Mouse (Mus musculus) lung, postnatal 14 days (tissue): ENCODE measurements around the gene Avpi1.

Experiments
- DNase-seq: peaks from one replicate; pipeline ENCODE4 v3.0.0; 2021

The Avpi1 gene

DNA sequence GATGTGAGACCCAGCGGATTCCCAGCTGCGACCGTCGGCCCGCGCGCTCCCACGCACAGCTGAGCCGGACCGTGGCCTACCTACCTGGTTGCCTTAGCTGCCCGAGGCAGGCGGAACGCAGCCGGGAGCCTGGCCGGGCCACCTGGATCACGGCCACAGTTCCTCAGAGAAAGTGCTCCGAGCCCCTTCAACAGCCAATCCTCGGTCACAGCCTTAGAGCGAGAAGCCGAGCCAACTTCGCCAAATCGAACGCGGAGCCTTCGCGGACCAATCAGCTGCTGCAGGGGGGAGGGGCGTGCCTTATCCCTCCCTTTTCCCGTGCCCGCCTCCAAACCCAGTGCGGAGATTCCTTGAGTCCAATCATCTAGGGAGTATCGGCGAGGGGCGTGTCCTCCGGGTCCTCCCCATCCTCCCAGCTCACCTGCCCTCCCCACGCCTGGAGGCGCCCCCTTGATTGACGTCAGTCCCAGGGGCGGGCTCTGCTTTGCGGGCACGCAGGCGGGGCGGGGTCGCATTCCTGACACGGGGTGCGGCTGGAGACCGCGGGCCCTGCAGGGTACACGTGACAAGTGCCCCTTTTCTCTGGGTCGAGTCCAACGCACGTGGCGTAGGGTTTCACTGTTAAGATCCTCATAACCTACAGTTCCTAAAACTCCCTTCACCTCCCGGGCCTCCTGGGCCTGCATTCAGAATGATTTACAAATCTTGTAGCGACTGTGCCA lies at the start of gene Avpi1:
TSS of gene Avpi1 (minus strand) at position 273 of the 722 bp plus-strand sequence.
- peak; percentile 98 for DNase-seq

DNA sequence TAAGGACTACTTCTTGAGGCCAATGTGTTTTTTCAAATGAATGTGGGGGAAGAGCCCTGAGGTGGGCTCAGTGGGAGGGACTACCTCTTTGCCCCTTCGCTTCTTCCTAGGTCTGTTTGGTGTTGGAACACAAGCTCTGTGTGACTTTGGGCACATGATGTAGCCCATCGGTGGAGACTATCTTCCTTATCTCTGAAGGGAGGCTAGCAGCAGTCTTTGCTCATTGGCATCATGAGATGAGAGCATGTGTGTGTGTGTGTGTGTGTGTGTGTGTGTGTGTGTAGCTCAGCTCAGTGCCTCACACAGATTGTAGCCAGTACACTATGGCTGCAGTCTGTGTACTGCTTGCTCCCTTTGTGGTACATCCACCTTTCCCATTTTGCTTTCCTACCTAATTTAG lies 48.6 kb upstream of the Avpi1 start:
- no peak for DNase-seq

DNA sequence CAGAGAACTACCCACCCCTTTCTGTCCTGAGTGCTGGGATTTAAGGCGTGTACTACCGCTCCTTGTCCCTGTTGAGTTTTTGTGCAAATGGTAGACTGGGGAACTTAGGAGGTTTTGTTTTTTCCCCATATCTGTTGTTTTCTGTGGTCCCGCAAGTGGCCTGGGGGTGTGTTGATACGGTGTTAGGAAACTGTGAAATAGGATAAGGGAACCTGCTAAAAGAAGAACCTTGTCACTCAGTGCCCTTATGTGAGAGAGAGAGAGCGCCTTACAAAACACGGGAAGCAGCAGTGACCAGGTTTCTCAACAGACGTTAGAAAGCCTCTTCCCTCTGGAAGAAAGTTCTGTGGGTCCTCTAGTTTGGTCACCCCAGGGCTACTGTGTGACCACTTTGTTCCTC lies 48.0 kb upstream of the Avpi1 start:
- DNase-seq = no peak

DNA sequence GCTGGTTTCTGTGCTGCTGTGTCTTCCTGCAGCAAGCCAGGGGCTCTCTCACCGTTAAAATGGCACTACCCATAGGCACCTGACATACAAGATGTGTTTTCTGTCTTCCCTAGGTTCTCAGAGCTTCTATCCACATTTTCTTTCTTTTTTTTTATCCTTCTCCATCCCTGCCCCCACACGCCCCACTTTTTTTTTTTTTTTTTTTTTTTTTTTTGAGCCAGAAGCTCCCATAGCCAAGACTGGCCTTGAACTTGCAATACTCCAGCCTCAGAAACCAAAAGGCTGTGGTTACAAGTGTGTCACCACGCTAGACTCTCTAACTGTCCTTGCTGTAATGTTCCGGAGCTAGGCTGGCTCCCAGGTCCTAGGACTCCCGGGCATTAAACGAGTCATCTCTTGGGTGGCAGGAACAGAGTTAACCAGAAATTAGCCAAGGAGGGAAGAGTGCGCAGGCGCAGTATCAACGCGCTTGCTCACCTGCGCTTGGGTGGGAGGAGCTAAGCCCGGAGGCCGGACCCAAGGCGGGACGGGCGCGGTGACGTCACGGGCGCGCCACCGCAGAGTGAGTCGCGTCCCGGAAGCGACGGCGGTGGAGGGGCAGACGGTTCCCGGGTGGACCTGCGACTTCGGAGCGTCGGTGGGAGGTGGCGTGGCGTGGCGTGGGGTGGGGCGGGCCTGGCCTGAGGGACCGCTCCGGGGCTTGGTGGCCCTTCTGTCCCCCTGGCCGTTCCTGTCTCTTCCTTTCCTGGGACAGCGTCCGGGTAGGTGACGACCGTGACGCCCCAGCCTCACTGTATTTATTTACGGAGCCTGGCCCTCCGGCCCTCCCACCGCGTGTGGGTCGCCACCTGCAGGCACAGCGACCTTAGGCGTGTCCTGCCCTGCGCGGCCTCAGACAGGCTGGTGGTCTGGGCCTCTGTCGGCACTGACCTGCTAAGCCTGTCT lies 41.4 kb upstream of the Avpi1 start:
- peak; percentile 93 for DNase-seq

DNA sequence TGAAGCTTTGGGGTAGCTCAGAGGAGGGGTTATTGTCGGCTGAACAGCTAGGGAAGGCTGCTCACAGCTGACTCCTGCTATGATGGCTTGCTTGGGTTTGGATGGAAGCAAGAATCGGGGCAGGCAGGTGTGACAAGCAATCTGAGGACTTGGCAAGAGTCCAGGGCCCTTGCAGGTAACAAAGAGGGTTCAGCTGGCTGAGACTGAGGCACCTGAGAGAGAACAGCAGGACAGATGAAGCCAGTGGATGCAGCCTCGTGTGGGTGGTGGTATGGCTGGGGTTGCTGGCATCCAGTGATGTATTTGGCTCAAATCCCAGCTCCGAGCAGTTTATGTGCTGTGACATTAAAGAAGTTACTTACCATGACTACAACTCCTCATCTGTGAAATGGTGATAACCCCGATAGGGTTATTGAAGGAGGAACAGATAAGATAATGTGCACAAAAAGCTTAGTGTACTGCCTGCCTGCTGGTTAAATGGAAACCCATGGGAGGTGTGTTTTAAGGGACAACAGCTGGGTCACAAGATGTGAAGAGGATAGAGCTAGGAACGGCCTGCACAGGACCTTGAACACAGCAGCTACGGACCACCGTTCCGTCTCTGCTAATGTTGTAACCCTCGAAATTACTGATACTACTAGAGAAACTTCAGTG lies 40.6 kb upstream of the Avpi1 start:
- no peak for DNase-seq

DNA sequence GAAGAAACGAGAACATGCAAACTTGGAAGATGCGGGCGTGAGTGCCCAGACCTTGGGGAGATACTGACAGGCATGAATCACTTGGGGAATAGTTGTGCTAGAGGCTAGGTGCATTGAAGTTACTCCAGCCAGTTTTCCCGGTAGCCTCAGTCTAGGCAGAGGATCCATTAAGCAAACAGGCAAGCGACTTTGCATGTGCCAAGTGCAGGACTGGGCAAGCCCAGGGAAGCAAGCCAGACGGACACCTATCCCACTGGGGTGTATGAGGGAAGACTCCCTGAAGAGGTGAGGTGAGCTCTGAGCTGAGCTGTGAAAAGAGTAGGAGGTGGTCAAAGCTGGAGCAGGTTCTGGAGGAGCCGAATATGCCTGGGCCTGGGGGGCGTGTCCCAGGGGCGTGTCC lies 38.6 kb upstream of the Avpi1 start:
- DNase-seq = no peak

DNA sequence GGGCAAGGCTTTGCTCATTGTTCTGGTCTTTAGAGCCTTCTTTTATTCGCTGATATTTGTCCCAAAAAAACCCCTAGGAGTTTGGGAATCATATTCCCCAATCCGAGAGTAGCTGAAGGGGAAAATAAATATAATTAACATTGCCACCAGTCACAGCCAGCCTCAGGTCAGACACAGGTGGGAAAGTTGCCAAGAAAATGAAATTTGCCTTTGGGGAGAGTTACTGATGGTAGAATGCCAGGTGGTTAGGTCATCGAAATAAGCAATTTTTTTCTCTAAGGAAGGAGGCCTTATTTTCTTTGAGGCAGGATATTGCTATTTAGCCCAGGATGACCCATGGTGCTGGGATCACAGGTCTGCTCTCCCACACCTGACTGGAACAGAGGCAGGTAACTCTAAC lies 37.9 kb upstream of the Avpi1 start:
- no peak for DNase-seq

DNA sequence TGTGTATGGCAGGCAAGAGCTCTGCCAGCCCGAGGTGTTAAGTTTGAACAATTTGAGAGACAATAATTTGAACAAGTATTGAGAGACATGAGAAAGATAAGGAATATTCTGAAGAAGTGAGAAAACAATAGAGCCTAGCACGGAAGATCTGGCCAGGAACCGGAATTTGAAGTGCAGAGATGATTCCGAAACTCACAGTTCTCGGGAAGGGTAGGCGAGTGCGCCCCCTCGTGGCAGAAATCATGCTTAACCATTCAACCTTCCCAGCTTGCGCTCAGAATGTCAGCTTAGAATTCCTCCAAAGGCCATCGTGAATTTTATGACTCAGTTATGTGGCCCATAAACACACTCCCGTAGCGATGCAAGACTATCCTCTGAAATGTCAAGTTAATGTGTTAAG lies 37.3 kb upstream of the Avpi1 start:
- peak; percentile 96 for DNase-seq

DNA sequence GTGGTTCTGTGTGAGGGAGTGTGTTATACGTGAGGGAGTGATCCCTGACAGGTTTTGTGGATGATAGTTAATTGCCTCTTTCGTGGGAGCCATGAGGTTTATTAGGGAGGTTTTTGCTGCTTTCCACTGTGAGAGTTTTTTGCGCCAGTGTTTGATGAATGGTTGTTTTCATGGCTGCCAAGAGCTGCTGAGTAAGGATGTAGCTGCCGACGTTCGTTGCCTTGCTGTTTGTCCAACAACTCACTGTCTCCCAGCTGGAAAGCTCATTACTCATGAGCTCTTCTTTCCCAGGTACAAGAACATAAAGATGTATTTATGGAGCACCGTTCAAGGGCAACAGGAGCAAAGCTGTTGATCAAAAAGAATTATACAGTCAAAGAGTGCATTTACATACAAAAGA lies 35.3 kb upstream of the Avpi1 start:
- no peak for DNase-seq

DNA sequence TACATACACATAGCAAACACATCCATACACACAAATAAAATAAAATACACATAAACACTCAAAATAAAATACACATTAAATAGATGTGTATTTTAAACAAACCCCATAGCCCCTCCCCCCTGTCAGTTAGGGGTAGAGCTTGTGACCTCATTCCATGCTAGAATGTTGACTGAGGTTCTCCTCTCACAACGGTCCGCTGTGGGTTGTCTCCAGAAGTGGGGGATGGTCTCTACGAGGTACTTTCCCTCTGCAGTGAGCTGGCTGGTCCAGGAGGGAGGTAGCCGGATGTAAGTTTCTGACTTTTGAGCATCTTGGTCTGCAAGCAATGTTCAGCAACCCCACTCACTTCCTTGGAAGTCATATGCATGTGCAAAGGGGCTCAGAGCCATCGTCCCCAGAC lies 34.9 kb upstream of the Avpi1 start, which contains the start of gene Zfyve27:
TSS of gene Zfyve27 (plus strand) at position 188 of the 400 bp plus-strand sequence.
- DNase-seq = no peak

DNA sequence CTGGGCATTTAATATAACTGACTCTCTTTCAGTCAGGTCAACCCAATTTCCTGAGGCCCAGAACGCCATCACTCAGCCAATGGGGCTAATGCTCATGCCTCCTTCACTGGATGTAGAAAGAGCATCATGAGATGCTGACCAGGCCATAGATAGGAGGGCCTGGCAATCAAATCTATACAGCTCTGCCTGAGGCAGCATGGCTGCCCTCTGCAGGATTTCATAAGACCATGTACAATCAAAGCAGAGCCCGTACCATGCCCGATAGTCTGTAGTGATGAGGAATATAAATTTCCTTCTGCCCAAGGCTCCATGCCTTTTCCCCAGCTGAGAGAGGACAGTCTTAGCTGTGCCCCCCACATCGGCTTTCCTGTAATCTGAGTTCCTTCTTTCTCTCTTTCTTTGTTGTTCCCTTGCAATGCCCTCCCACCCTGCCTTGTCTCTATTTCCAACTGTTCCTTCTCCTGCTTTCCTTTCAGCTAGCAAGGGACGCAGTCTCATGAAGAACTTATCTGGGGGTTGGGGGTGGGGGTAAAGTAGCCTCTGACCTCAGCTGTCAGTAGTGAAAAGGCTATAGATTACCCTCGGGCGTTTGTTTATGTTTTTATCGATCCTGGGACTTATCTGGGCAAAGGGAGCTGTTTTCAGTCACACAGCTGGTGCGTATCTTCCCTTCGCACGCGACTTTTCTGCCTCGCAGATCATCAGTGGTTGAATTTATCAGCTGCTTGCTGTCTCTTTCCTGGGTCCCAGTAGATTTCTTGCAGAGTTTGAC lies 29.6 kb upstream of the Avpi1 start:
- no peak for DNase-seq

DNA sequence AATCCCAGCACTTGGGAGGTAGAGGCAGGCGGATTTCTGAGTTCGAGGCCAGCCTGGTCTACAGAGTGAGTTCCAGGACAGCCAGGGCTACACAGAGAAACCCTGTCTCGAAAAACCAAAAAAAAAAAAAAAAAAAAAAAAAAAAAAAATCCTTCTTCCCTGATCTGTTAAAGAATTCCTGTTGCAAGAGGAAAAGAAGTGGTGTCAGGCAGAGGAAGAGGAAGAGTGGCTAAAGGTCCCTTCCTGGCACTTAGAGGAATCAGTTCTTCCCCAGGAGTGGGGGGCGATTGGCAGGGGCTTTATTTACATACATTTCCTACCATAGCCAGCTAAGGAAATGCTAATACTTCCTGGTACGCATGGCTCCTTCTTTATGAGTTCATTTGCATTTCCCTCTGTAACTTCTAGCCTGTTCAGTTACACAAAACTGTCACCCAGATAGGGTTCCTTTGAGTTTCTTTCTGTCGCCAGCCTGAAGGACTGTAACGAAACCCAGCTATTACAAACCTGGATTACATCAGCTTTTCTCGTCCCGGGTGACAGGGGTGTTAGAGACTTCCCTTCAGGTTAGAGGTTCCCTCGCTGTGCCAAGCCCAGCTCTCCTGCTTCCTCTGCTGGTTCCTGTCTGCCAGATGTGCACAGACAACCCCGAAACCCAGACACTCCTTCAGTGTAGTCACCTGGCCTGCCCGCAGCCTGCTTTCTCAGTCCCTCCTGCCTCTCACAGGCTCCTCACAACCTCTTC lies 28.8 kb upstream of the Avpi1 start:
- DNase-seq = no peak

DNA sequence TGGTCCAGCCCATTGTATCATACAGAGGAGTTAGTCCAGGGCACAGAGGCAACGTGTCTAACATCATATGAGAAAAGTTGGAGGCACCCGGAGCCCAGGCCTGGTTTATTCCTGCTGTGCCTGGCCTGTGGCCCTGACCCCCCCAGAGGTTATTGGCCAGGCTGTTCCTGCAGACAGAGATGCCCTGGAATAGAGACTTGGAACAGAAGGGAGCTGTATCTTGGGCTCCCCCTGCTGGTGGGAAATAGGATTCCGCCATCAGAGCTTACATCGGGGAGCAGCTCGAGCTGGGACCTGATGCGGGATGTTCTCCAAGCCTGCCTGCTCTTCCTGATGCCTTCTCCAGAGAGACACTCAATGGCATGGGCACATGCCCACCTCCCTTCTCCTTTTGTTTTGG lies 23.1 kb upstream of the Avpi1 start:
- peak; percentile 91 for DNase-seq

DNA sequence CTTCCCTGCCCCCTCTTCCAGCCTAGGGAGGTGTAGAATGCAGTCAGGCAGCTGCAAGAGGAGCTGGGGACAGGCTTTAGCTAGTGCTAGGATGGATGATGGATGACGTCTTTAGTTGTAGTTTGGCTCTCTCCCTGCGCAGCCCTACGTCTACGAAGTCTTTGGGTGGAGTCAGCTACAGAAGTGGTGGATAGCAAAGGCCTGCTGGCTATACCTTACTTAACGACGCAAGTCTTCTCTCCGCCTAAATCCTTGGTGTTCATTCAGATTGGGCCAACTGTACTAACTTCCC lies 19.7 kb upstream of the Avpi1 start:
- DNase-seq = no peak

DNA sequence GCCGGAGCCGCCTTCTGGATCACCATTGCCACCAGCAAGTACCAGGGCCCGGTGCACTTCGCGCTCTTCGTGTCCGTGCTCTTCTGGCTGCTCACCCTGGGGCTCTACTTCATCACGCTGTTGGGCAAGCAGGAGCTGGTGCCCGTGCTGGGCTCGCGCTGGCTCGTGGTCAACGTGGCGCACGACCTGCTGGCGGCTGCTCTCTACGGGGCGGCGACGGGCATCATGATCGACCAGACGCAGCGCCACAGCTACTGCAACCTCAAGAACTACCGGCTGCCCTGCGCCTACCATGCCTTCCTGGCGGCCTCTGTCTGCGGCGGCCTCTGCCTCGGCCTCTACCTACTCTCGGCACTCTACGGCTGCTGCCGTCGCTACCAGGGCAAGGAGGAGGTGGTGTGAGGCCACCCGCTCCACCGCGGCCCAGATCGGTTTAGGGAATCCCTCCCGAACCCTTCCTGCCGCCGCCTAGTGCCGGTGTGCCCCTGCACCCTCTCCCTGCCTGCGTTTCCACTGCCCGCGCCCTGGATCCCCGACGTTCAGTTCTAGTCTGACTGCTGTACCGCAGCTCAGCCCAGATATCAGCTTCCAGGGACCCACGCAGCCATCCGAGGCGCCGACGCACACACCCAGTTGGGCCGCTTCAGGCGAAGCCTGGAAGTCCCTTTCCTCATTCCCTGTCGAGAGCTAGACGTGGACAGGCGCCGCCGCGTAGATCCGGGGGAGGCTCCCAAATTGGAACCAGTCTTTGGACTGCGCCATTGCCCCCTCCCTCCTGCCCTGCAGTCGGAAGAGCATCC lies 19.1 kb upstream of the Avpi1 start:
- DNase-seq = peak; percentile 72

DNA sequence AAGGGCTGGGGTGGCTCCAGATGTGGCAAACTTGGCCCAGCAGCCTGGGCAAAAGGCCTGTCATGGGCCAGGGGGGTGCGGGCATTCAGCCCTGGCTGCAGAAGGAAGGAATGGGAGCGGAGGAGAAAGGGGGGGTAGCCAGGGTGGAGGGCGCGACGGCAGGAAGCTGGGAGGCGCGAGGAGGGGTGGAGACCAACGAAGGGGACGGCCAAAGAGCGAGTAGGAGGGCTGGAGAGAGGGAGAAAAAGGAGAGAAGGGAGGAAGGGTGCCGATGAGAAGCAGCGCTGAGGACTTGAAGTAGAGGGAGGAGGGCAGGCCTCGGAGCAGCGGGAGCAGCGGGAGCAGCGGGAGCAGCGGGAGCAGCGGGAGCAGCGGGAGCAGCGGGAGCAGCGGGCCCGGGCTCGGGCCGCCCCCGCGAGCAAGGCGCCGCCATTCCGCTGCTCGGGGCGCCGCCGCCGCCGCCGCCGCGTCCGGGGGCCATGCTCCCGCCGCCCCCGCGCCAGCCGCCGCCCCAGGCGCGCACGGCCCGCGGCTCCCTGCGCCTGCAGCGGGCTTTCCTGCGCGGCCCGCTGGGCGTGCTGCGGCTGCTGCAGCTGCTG lies 18.4 kb upstream of the Avpi1 start, which contains the start of gene Marveld1:
TSS of gene Marveld1 (plus strand) at position 231 of the 599 bp plus-strand sequence.
- DNase-seq = peak; percentile 87

DNA sequence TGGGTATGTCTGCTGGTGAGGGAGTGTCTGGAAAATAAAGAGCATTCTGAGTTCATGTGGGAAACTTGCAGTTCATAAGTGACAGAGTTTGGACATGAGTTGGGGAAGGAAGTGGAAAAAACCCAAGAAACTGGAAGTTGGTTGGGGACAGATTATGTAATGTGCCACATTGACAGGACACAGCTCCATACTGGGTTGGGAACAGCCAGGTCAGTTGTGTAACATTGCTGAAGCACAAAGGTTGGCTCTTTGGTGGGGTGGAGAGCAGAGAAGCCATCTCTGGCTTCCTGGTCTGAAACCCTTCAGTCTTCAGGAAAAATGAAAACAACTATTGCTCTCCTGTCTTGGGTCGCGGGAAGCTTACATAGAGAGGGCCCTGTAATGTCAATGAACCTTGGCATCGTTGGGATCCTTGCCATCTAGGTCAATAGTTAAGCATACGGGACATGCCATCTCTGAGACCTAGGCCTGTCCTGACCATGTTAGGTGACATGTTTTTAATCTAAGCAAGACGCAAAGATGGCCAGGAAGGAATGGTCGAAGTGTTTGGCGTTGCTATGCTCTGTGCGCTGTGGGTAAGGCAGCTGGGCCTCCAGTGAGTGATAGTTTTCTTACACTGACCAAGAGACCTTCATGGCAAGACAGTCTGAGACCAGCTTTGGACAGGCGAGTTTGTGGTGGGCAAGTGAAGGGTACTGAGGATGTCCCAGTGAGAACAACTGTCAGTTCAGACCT lies 17.6 kb upstream of the Avpi1 start:
- DNase-seq = peak; percentile 27

DNA sequence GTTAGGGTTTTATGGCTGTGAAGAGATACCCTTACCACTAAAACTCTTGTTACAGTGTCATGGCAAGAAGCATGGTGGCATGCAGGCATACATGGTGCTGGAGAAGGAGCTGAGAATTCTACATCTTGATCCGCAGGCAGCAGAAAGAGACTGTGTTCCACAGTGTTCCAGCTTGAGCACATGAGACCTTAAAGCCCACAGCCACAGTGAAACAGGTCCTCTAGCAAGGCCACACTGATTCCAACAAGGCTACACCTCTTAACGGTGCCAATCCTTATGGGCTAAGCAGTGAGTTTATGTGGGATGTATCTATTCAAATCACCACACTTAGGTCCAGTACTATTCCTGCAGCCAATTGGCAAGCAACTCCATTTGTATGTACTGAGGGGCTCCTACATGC lies 16.9 kb upstream of the Avpi1 start:
- DNase-seq = no peak

DNA sequence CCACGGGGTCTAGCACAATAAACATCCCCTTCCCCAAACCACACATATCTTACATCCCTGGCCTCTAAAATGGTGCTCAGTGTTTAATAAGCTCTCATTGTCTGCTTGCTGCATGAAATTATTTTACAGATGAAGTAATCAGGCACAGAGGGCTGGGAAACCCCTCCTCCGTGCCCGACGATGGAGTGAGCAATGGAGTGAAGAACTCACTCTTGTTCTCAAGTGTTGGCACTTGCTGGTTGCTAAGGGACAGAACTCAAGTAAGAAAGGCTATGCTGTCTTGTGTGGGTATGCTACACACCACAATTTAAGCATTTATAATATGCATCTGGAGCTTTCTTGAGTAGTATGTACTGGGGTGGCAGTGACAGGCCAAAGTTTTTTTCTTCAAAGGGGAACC lies 16.4 kb upstream of the Avpi1 start:
- peak; percentile 42 for DNase-seq

DNA sequence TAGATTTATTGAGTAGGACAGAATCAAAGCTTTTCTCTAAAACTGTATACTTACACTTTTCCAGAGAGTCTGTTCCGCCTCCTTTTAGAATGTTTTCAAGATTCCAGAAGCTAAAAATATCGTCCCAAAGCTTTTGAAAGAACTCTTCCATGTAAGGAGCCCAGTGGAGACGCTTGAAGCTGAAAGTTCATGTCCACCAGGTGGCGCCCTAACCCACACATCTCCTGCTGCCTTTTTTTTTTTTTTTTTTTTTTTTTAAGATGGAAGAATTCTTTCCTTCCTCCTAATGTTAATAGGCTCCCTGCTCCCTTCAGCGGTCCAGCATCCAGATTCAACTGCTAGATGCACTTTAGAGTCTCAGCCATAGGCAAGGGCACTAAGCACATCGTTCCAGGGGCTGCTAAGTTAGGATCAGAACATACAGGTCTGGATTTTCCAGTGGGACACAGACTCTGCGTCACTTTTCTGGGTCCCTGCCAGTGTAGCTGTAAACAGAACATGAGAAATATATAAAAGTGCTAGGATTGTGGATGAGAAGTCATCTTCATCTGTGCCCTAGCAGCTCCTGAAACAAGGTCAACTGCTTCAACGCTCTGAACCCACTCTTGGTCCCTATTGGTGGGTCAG lies 15.8 kb upstream of the Avpi1 start:
- peak; percentile 94 for DNase-seq
